Mouse (Mus musculus) forebrain, embryonic 14.5 days (tissue): ENCODE results near the gene Tmem132e. TPM values are rescaled to one million over a fixed set of nuclear protein-coding genes. Genes with fewer than 3 reads are reported as not detected.
A peak's percentile ranks its signal among the peaks of the same experiment; 100 is the strongest.

Experiments used
- ATAC-seq: fragments of 200-750 bp; cut with Nextera tagmentation; 2 replicates; pipeline ENCODE4 v1.8.0; 2017; ENCODE audit warnings: mild to moderate bottlenecking, moderate library complexity
- DNase-seq: peaks from one replicate; pipeline ENCODE4 v3.0.0-alpha.2; 2015; ENCODE audit warnings: low spot score
- H3K27ac ChIP-seq: fragments of 300-500 bp; sonication (generic); 2 replicates; pipeline ENCODE4 v1.5.1; 2014; ENCODE audit warnings: low read depth, mild to moderate bottlenecking, control low read depth, low read length, moderate library complexity
- H3K27me3 ChIP-seq: fragments of 300-500 bp; sonication (generic); replicated peaks from 2 replicates; pipeline ENCODE4 v1.6.1; 2014; ENCODE audit warnings: low read length, control low read depth, mixed read lengths; ENCODE audit not compliant: control insufficient read depth, insufficient read depth
- H3K36me3 ChIP-seq: fragments of 300-500 bp; sonication (generic); 2 replicates; pipeline ENCODE4 v1.6.1; 2014; ENCODE audit warnings: low read length, control low read depth; ENCODE audit not compliant: control insufficient read depth, insufficient read depth
- H3K4me1 ChIP-seq: fragments of 300-500 bp; sonication (generic); 2 replicates; pipeline ENCODE4 v1.6.1; 2014; ENCODE audit warnings: antibody characterized with exemption, low read length, control low read depth; ENCODE audit not compliant: control insufficient read depth, insufficient read depth
- H3K4me2 ChIP-seq: fragments of 300-500 bp; sonication (generic); 2 replicates; pipeline ENCODE4 v1.6.1; 2014; ENCODE audit warnings: mild to moderate bottlenecking, control low read depth, low read length
- H3K4me3 ChIP-seq: fragments of 300-500 bp; sonication (generic); 2 replicates; pipeline ENCODE4 v1.5.1; 2014; ENCODE audit warnings: low read depth, low read length, control low read depth
- H3K9ac ChIP-seq: fragments of 300-500 bp; sonication (generic); 2 replicates; pipeline ENCODE4 v1.6.1; 2014; ENCODE audit warnings: mild to moderate bottlenecking, low read length, control low read depth, moderate library complexity
- H3K9me3 ChIP-seq: fragments of 300-500 bp; sonication (generic); replicated peaks from 2 replicates; pipeline ENCODE4 v1.6.1; 2016; ENCODE audit warnings: low read length, control low read depth, mixed read lengths; ENCODE audit not compliant: control insufficient read depth
- WGBS: fragments of 180-500 bp; shearing (Covaris S2); extraction: QIAGEN DNeasy Blood & Tissue Kit; methylation state at CpG from one replicate; pipeline ENCODE4 v1.1.7; 2014; 5-methylcytosine and 5-hydroxymethylcytosine counted together
- polyA plus RNA-seq: library from polyadenylated mRNA; unstranded; fragments of >200 nt; fragmentation: Nextera tagmentation; extraction: Ambion mirVana; gene quantifications from 2 replicates; pipeline ENCODE4 v1.2.1, GENCODE M21; 2014

Tmem132e gene
- 0.85 and 0.89 TPM in 2 replicates for polyA plus RNA-seq

DNA sequence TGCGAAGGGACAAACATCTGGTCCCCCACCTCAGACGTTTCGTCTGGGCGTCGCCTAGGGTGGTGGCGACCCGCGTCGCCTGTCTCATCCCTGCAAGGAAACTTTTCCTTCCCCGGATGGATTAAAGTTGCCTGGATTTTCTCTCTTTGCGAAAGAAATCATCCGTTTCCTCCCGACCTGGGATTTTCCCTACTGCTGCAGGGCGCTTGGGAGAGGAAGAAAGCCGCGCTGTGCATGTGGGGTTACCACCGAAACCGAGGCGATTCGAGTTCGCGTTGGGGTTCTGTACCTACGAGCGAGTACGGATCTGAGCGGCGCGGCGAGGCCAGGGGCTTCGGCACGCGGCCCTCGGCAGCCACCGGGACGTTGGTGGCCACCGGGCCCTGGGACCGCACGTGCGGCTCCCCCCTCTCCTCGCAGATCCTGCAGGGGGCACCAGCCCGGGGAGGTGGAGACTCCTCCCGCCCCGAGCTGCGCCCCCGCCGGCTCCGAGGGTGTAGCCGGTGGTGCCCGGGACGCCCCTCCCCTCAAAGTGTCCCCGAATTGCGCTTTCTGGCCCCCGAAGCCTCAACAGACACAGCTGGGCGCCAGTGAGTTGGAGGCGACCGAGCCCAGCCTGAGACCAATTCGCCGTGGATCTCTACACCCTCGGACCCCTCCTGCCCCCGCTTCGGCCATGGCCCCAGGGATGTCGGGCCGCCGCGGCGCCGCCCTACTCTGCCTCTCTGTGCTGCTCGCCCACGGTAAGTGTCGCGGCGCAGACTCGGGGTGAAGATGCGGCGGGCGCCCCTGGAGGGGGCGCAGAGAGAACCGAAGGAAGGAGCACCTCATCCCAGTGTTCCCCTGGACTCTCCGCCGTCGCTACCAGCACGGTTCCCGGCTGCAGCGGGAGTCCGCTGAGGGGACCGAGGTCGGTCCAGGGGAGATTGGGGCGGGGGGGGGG, at the start of gene Tmem132e:
Tmem132e (plus strand) TSS at position 530 of the 943 bp plus-strand sequence.
- no peaks in the 10 kb centered on the region for H3K9me3 ChIP-seq
- peak within 1 kb of the TSS; percentile 95 for H3K4me2 ChIP-seq
- H3K36me3 ChIP-seq = no peaks in the 10 kb centered on the region
- no peak within 1 kb of the TSS for H3K27ac ChIP-seq
- peak within 1 kb of the TSS; percentile 61 for H3K9ac ChIP-seq
- ATAC-seq (peak; percentile 49), DNase-seq (peak; percentile 51)
- under 1% methylated on average over 86 of the region's 88 CpGs for WGBS
- H3K4me3 ChIP-seq = peak within 1 kb of the TSS; percentile 58
- peaks cover 14% of the 10 kb centered on the region for H3K4me1 ChIP-seq
- H3K27me3 ChIP-seq = peaks cover 39% of the 10 kb centered on the region

DNA sequence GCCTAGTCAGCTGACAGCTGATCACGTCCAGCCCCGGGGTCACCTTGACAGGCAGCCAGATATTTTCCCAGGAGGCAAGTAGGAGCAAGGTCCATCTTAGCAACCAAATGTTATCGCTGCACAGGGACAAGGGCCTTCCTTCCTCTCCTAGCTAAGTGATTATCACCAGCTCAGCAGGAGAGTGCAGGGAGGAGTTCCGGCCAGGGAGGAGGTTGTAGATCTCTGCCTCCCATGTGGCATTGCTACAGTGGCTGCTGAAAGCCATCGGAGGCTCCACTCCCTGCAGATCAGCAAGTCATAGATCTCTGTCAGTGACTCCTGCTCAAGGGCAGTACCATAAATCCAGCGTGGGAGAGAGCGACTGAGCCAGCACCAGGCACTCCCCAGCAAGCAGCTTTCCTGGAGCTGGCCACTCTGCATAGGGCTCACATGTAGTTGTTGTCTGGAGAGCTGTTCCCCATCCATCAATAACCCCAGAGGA, 48.7 kb upstream of the Tmem132e start:
- H3K4me2 ChIP-seq = no peak overlapping the region
- H3K9me3 ChIP-seq = no peaks in the 10 kb centered on the region
- WGBS = 46% methylated on average over 7 of the region's 7 CpGs
- DNase-seq = no peak
- H3K4me3 ChIP-seq = no peak overlapping the region
- no peaks in the 10 kb centered on the region for H3K36me3 ChIP-seq
- H3K27ac ChIP-seq = no peak overlapping the region
- ATAC-seq = no peak
- H3K27me3 ChIP-seq = no peaks in the 10 kb centered on the region
- no peak overlapping the region for H3K9ac ChIP-seq
- H3K4me1 ChIP-seq = no peaks in the 10 kb centered on the region

DNA sequence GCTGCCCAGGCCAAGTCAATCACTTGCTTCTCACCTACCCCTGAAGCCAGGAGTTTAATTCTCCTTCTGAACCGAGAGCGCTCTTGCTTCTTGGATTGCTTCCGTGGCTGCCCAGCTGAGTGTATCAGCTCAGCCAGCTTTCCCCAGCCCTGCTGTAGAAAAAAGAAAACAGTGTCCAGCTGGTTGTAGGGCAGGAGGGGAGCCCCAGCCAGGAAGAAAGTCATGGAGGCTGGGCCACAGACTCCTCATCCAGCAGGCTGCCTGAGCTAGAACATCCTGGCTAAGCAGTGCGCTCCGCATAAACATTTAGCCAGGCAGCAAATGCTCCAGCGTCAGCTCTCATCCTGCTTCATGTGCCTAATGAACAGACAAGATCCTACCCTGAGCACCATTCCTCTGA, 48.3 kb upstream of the Tmem132e start:
- DNase-seq (no peak), ATAC-seq (no peak)
- no peaks in the 10 kb centered on the region for H3K36me3 ChIP-seq
- 56% methylated on average over 6 of the region's 6 CpGs for WGBS
- H3K4me2 ChIP-seq = no peak overlapping the region
- H3K9me3 ChIP-seq = no peaks in the 10 kb centered on the region
- H3K27me3 ChIP-seq = no peaks in the 10 kb centered on the region
- no peak overlapping the region for H3K4me3 ChIP-seq
- H3K4me1 ChIP-seq = no peaks in the 10 kb centered on the region
- no peak overlapping the region for H3K9ac ChIP-seq
- no peak overlapping the region for H3K27ac ChIP-seq

DNA sequence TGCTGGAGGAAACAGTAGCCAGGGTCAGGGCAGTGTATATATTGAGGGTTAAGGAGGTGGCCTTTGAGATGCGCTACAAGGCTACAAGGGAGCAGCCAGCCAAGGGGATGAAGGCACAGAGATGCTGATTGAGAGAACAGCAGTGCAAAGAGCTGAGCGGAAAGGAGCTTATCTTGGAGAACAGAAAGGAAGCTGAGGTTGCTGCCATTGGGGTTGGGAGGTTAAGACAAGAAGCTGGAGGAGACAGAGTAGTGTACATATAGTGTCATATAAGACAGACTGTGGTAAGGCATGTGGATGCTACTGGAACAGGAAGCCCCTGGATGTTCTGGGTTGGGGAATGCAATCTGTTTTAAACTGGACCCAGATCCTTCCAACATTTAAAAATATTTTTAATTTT, 47.8 kb upstream of the Tmem132e start:
- H3K4me2 ChIP-seq = no peak overlapping the region
- no peak overlapping the region for H3K9ac ChIP-seq
- H3K4me1 ChIP-seq = no peaks in the 10 kb centered on the region
- H3K27ac ChIP-seq = no peak overlapping the region
- 63% methylated on average over 2 of the region's 2 CpGs for WGBS
- ATAC-seq (no peak), DNase-seq (no peak)
- H3K9me3 ChIP-seq = no peaks in the 10 kb centered on the region
- no peaks in the 10 kb centered on the region for H3K36me3 ChIP-seq
- H3K27me3 ChIP-seq = no peaks in the 10 kb centered on the region
- no peak overlapping the region for H3K4me3 ChIP-seq

DNA sequence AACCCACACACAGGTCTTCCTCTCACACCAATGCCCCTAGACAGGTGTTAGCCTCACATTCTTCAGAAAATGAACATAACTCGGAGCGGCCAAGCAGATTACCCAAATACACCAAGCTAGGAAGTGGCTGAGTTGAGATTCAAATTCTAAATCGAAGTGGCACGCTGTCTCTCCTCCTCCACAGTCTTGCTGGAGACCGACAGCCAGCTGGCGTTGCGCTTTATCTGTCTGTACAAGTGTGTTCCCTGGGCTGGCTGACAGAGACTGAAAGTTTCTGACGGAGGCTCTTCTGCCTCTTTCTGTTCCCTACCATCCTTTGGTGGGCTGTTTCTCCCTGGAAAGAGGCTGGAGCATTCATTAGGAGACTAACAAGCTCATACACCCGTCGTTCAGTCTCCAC, 37.7 kb upstream of the Tmem132e start:
- Histone ChIP-seq H3K9ac (no peak overlapping the region), H3K27me3 (no peaks in the 10 kb centered on the region), H3K36me3 (no peaks in the 10 kb centered on the region), H3K4me2 (no peak overlapping the region), H3K4me1 (no peaks in the 10 kb centered on the region), H3K9me3 (no peaks in the 10 kb centered on the region), H3K4me3 (no peak overlapping the region), H3K27ac (no peak overlapping the region)
- ATAC-seq (no peak), DNase-seq (no peak)
- 83% methylated on average over 10 of the region's 10 CpGs for WGBS

DNA sequence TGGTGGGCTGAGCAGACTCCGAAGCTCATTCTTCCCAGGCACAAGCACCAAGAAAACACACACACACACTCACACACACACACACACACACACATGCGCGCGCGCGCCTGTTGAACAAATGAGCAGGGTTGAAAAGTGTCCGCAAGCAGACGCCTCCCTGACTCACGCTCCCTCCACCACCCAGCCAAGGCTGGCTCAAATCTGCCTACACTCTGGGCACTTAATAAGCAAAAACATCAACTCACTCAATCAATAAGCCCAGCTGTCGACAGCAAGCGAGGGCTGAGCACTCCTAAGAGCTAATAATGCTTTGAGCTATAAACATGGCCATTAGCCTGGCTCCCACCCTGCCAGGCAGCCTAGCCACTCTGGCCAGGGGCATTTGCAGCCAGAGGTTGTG, 18.5 kb upstream of the Tmem132e start:
- no peaks in the 10 kb centered on the region for H3K36me3 ChIP-seq
- H3K27me3 ChIP-seq = no peaks in the 10 kb centered on the region
- H3K9ac ChIP-seq = no peak overlapping the region
- H3K27ac ChIP-seq = no peak overlapping the region
- 53% methylated on average over 11 of the region's 11 CpGs for WGBS
- ATAC-seq = no peak
- H3K4me1 ChIP-seq = no peaks in the 10 kb centered on the region
- DNase-seq = peak; percentile 33
- H3K9me3 ChIP-seq = no peaks in the 10 kb centered on the region
- H3K4me2 ChIP-seq = no peak overlapping the region
- no peak overlapping the region for H3K4me3 ChIP-seq

DNA sequence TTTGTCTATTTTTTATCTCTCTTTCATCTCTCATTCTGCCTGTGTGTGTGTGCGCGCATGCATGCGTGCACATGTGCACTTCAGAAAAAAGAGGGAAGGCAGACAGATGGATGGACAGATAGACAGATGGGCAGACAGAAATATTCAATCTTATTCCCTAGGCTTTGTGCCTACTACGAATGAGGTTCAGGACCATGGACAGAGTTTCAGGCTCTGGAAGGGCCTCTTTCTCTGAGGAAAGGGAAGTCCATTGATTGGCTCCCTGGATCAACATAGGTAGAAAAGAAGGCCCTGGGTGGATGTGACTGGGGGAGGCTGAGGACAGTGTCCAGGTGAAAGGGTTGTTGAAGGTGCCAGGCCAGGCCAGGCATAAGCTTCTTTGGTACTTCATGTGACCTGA, 17.1 kb upstream of the Tmem132e start:
- 65% methylated on average over 4 of the region's 4 CpGs for WGBS

DNA sequence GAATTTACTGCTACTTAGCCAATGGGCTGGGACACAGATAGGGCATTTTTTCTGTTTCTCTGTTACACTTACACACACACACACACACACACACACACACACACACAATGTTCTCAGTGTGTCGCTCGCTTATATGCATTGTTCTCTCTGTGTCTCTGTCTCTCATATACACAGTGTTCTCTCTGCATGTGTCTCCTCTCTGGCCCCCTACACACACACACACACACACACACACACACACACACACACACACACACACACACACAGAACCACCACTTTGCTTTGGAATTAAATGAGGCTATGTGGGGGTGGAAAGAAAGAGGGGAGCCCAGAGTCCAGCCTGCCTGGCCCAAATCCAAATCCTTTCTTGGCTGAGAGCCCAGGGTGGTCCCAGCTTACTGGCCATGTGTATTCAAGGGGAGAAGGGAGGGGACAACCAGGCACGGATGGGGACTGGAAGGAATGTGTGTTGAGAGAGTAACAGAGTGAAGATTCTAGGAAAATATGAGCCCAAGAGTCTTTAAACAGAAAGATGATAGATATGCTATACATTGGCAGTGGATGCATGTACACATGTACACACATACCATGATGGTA, 8.0 kb upstream of the Tmem132e start:
- peaks cover 8% of the 10 kb centered on the region; the same call in 1 of the 2 replicates for H3K27me3 ChIP-seq
- H3K27ac ChIP-seq = no peak overlapping the region
- ATAC-seq = peak; percentile 91
- no peak overlapping the region for H3K4me3 ChIP-seq
- H3K4me2 ChIP-seq = no peak overlapping the region
- H3K9me3 ChIP-seq = no peaks in the 10 kb centered on the region
- peak; percentile 94 for DNase-seq
- H3K4me1 ChIP-seq = peaks cover 6% of the 10 kb centered on the region
- H3K36me3 ChIP-seq = no peaks in the 10 kb centered on the region
- 13% methylated on average over 3 of the region's 3 CpGs for WGBS
- no peak overlapping the region for H3K9ac ChIP-seq

More for the DNA sequence above, 17.1 kb upstream of the Tmem132e start:
- H3K27me3 ChIP-seq = no peaks in the 10 kb centered on the region
- no peak overlapping the region for H3K9ac ChIP-seq
- H3K4me1 ChIP-seq = no peaks in the 10 kb centered on the region
- no peak overlapping the region for H3K4me2 ChIP-seq
- peak; percentile 33 for DNase-seq
- no peak overlapping the region for H3K27ac ChIP-seq
- ATAC-seq = no peak
- no peaks in the 10 kb centered on the region for H3K36me3 ChIP-seq
- no peak overlapping the region for H3K4me3 ChIP-seq
- no peaks in the 10 kb centered on the region for H3K9me3 ChIP-seq
